Mouse (Mus musculus) kidney, embryonic 14.5 days (tissue): ENCODE data around the gene Zfand2a. TPM values are rescaled to one million over a fixed set of nuclear protein-coding genes. Genes with fewer than 3 reads are reported as not detected.

ENCODE experiments used
- ATAC-seq: fragments of 200-750 bp; cut with Nextera tagmentation; 2 replicates; pipeline ENCODE4 v1.8.0; 2017; ENCODE audit warnings: moderate number of reproducible peaks, mild to moderate bottlenecking, moderate TSS enrichment, moderate library complexity; ENCODE audit not compliant: low FRiP score, low TSS enrichment
- H3K27ac ChIP-seq: fragments of 300-500 bp; sonication (generic); 2 replicates; pipeline ENCODE4 v1.5.1; 2014; ENCODE audit warnings: low read depth, mild to moderate bottlenecking, low read length, moderate library complexity, mixed read lengths
- H3K27me3 ChIP-seq: fragments of 300-500 bp; sonication (generic); 2 replicates; pipeline ENCODE4 v1.6.1; 2014; ENCODE audit warnings: mild to moderate bottlenecking, low read length; ENCODE audit not compliant: control insufficient read depth, insufficient read depth
- H3K36me3 ChIP-seq: fragments of 300-500 bp; sonication (generic); 2 replicates; pipeline ENCODE4 v1.6.1; 2014; ENCODE audit warnings: low read length, mixed read lengths; ENCODE audit not compliant: control insufficient read depth, insufficient read depth
- H3K4me1 ChIP-seq: fragments of 300-500 bp; sonication (generic); 2 replicates; pipeline ENCODE4 v1.6.1; 2014; ENCODE audit warnings: low read length, mixed read lengths; ENCODE audit not compliant: control insufficient read depth, insufficient read depth
- H3K4me2 ChIP-seq: fragments of 300-500 bp; sonication (generic); replicated peaks from 2 replicates; pipeline ENCODE4 v1.6.1; 2014; ENCODE audit warnings: low read depth, mild to moderate bottlenecking, low read length
- H3K4me3 ChIP-seq: fragments of 300-500 bp; sonication (generic); 2 replicates; pipeline ENCODE4 v1.5.1; 2014; ENCODE audit warnings: mild to moderate bottlenecking, low read length
- H3K9ac ChIP-seq: fragments of 300-500 bp; sonication (generic); 2 replicates; pipeline ENCODE4 v1.6.1; 2014; ENCODE audit warnings: low read depth, mild to moderate bottlenecking, low read length, moderate library complexity
- H3K9me3 ChIP-seq: fragments of 300-500 bp; sonication (generic); 2 replicates; pipeline ENCODE4 v1.6.1; 2016; ENCODE audit warnings: low read length; ENCODE audit not compliant: control insufficient read depth
- WGBS: fragments of 180-500 bp; shearing (Covaris S2); extraction: QIAGEN DNeasy Blood & Tissue Kit; methylation state at CpG from one replicate; pipeline ENCODE4 v1.1.7; 2014; 5-methylcytosine and 5-hydroxymethylcytosine counted together
- polyA plus RNA-seq: library from polyadenylated mRNA; unstranded; fragments of >200 nt; fragmentation: Nextera tagmentation; extraction: Ambion mirVana; gene quantifications from 2 replicates; pipeline ENCODE4 v1.2.1, GENCODE M21; 2014

Zfand2a gene
- polyA plus RNA-seq, 1 experiment from 2014 or later, result 6.8 TPM

GRCm38 (mm10) chr5:139441726-139442018, 42.7 kb downstream of the Zfand2a start:
- Histone ChIP-seq H3K4me1 (peaks cover 10% of the 10 kb centered on the region; the same call in 1 of the 2 replicates), H3K4me2 (no peak overlapping the region)
- WGBS, result 91% methylated on average over 2 of the region's 2 CpGs

DNA sequence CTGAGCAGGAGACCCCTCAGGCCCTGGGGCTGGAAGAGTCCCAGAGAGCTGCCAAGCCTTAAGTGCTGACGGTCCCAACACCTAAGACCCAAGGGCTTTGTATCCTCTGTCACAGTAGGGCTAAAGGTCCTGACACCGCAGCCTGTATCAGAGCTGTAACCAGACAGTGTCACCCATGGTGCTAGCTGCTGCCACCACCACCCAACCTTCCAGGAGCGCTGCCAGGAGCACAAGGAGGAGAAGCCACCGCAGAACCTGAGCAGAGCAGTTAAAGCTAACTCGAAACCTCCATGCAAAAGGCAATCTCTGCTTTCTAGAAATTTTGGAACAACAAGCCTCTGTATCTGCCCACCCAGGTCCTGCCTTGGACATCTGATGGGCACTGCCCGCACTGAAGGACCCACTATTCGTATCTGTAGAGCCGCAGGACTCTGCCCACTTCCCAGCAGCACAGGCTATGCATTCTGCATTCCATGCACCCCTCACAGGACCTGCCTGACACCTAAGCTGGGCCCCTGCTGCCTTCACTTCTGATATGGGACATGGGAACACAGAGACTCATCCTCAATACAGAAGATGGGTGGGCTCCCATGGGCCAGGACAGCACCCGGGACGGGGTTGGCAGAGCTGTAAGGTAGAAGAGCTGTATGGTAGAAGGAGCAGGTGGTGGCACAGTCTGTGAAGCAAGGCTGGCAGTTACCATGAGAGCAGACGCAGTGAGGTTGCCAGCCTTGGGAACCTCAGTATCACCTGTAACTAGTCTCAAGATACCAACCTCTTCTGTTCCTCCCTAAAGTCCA, 43.2 kb downstream of the Zfand2a start:
- Histone ChIP-seq H3K4me2 (no peak overlapping the region), H3K36me3 (no peaks in the 10 kb centered on the region), H3K27me3 (no peaks in the 10 kb centered on the region), H3K9me3 (no peaks in the 10 kb centered on the region), H3K9ac (no peak overlapping the region), H3K4me3 (no peak overlapping the region), H3K4me1 (peaks cover 9% of the 10 kb centered on the region; the same call in 1 of the 2 replicates), H3K27ac (no peak overlapping the region)
- WGBS, result 95% methylated on average over 11 of the region's 11 CpGs
- no peak for ATAC-seq

More at GRCm38 (mm10) chr5:139441726-139442018, 42.7 kb downstream of the Zfand2a start:
- no peak for ATAC-seq
- H3K9me3 ChIP-seq, result no peaks in the 10 kb centered on the region
- H3K4me3 ChIP-seq, result no peak overlapping the region
- H3K36me3 ChIP-seq, result no peaks in the 10 kb centered on the region
- H3K27ac ChIP-seq, result no peak overlapping the region
- no peaks in the 10 kb centered on the region for H3K27me3 ChIP-seq
- no peak overlapping the region for H3K9ac ChIP-seq

DNA sequence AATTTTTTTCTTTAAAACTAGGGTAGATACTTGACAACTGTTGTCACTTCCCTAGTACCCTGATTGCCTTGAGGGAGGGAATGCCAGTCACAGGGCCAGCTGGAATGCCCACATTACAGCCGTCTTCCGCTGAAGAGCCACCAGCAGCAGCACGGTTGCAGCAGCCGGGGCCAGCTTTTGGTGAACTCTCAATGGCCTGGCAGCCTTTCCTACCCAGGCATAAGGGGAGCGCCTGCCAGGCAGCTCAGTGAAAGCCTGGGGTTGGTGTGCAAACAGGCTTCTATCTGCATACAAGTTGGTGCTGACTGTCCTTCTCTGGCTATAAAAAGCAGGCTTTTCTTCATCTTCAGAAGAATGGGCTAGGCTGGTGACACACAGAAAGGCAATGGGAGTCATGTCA, 43.9 kb downstream of the Zfand2a start:
- Histone ChIP-seq H3K4me1 (peaks cover 7% of the 10 kb centered on the region; the same call in 1 of the 2 replicates), H3K27me3 (no peaks in the 10 kb centered on the region), H3K9ac (no peak overlapping the region), H3K9me3 (no peaks in the 10 kb centered on the region), H3K36me3 (no peaks in the 10 kb centered on the region), H3K4me2 (no peak overlapping the region), H3K4me3 (no peak overlapping the region), H3K27ac (no peak overlapping the region)
- WGBS, result 82% methylated on average over 5 of the region's 5 CpGs
- no peak for ATAC-seq

GRCm38 (mm10) chr5:139438440-139438839, 45.9 kb downstream of the Zfand2a start:
- H3K4me3 ChIP-seq, result no peak overlapping the region
- ATAC-seq, result no peak
- 90% methylated on average over 12 of the region's 12 CpGs for WGBS
- no peaks in the 10 kb centered on the region for H3K36me3 ChIP-seq
- peaks cover 13% of the 10 kb centered on the region for H3K4me1 ChIP-seq
- no peak overlapping the region for H3K4me2 ChIP-seq
- H3K9ac ChIP-seq, result no peak overlapping the region
- no peaks in the 10 kb centered on the region for H3K27me3 ChIP-seq
- no peak overlapping the region for H3K27ac ChIP-seq
- H3K9me3 ChIP-seq, result no peaks in the 10 kb centered on the region

GRCm38 (mm10) chr5:139437769-139438168, 46.6 kb downstream of the Zfand2a start:
- Histone ChIP-seq H3K36me3 (no peaks in the 10 kb centered on the region), H3K27ac (no peak overlapping the region), H3K4me2 (no peak overlapping the region), H3K9me3 (no peaks in the 10 kb centered on the region), H3K4me3 (no peak overlapping the region), H3K4me1 (peaks cover 10% of the 10 kb centered on the region), H3K9ac (no peak overlapping the region), H3K27me3 (no peaks in the 10 kb centered on the region)
- 91% methylated on average over 4 of the region's 4 CpGs for WGBS
- ATAC-seq, result no peak

DNA sequence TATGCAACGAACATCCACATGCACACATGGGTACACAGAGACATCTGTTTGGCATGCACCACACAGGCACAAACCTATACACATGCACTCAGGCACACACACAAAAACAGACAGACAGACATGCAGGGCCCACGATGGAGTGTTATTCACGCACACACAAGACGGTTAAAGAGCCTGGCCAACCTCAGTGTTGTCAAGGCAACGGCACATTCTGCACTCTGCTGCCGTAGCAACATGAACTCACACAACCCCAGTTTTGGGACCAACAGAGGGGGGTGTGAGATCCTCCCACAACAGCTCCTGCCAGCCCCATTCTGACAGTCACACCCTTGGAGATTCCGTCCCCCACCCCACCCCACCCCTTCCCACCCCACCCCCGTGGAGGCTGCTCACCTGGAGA, 49.4 kb downstream of the Zfand2a start:
- 54% methylated on average over 8 of the region's 8 CpGs for whole genome bisulfite sequencing
- Histone ChIP-seq H3K4me1 (peaks cover 35% of the 10 kb centered on the region), H3K27ac (no peak overlapping the region), H3K4me3 (no peak overlapping the region), H3K36me3 (no peaks in the 10 kb centered on the region), H3K27me3 (no peaks in the 10 kb centered on the region), H3K4me2 (no peak overlapping the region), H3K9me3 (no peaks in the 10 kb centered on the region), H3K9ac (no peak overlapping the region)
- no peak for ATAC-seq

GRCm38 (mm10) chr5:139433842-139434568, 50.3 kb downstream of the Zfand2a start:
- no peak overlapping the region for H3K9ac ChIP-seq

GRCm38 (mm10) chr5:139432747-139433508, 51.4 kb downstream of the Zfand2a start:
- Histone ChIP-seq H3K27me3 (no peaks in the 10 kb centered on the region), H3K27ac (no peak overlapping the region), H3K4me1 (peaks cover 49% of the 10 kb centered on the region), H3K9me3 (no peaks in the 10 kb centered on the region), H3K4me3 (no peak overlapping the region), H3K36me3 (no peaks in the 10 kb centered on the region), H3K9ac (no peak overlapping the region), H3K4me2 (no peak overlapping the region)
- no peak for ATAC-seq
- 51% methylated on average over 7 of the region's 7 CpGs for WGBS

More at GRCm38 (mm10) chr5:139433842-139434568, 50.3 kb downstream of the Zfand2a start:
- H3K4me2 ChIP-seq, result no peak overlapping the region
- H3K27ac ChIP-seq, result no peak overlapping the region
- H3K4me1 ChIP-seq, result peaks cover 44% of the 10 kb centered on the region
- ATAC-seq, result no peak
- H3K36me3 ChIP-seq, result no peaks in the 10 kb centered on the region
- H3K27me3 ChIP-seq, result no peaks in the 10 kb centered on the region
- no peak overlapping the region for H3K4me3 ChIP-seq
- WGBS, result 75% methylated on average over 9 of the region's 9 CpGs
- no peaks in the 10 kb centered on the region for H3K9me3 ChIP-seq
